Mouse (Mus musculus): ENCODE measurements at regions not wholly inside any gene's neighbourhood (a gene's known extent, or its start where the extent isn't known, plus 50 kb on each side); places are given as distances from the start of the nearest gene placed in this dataset.
"Not testable (repeated sequence)": the region's sequence is repeated elsewhere in the genome, so short reads cannot be mapped to it uniquely, and the experiment has no call there.

DNA sequence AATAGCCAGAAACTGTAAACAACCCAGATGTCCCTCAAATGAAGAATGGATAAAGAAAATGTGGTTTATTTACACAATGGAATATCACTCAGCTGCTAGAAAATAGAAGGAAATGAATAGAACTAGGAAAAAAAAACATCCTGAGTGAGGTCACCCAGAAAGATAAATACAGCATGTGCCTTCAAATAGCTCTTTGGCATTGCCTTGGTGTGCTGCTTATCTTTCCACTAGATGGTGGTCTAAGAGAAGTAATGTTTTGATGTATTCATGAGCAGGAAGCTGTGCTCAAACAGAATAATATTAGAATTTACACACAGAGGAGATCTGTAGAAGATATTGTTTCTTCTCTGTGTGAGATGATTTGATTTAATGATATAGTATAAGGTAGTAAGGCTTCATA lies 78.8 kb downstream of the Zfp619 start:
- Histone ChIP-seq H3K36me3 (no peaks in the 10 kb centered on the region), H3K4me1 (replicated peaks) (no peaks in the 10 kb centered on the region), H3K27me3 (ENCODE audit: insufficient read depth, poor library complexity, severe bottlenecking) (no peaks in the 10 kb centered on the region), H3K27ac (no peak overlapping the region), H3K4me3 (no peak overlapping the region), H3K9me3 (no peaks in the 10 kb centered on the region)
- DNase-seq (ENCODE audit: low spot score) = no peak

DNA sequence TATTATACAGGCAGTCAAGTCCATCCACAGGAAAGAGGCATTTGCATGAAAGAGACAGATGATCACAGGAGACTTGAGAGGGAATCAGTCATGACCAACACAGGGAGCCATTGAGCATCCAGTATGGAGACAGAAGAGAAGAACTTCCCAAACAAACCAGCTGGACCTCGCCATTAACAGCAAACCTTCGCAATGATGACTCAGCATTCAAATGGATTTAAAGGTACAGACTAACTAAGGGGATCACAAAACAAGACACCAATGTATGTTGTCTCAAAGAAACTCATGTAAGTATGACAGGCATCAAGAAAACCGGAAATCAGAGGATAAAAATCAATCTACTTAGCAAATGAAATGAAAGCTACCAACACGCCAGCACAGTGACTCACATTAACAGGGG lies 96.2 kb downstream of the Zfp619 start:
- 86% methylated on average over 4 of the region's 4 CpGs for WGBS
- no peaks in the 10 kb centered on the region for H3K9me3 ChIP-seq
- no peaks in the 10 kb centered on the region for H3K27me3 ChIP-seq (ENCODE audit: insufficient read depth, poor library complexity, severe bottlenecking)
- H3K27ac ChIP-seq = no peak overlapping the region
- H3K4me1 ChIP-seq (replicated peaks) = no peaks in the 10 kb centered on the region
- DNase-seq (ENCODE audit: low spot score) = no peak
- no peaks in the 10 kb centered on the region for H3K36me3 ChIP-seq
- no peak overlapping the region for H3K4me3 ChIP-seq

DNA sequence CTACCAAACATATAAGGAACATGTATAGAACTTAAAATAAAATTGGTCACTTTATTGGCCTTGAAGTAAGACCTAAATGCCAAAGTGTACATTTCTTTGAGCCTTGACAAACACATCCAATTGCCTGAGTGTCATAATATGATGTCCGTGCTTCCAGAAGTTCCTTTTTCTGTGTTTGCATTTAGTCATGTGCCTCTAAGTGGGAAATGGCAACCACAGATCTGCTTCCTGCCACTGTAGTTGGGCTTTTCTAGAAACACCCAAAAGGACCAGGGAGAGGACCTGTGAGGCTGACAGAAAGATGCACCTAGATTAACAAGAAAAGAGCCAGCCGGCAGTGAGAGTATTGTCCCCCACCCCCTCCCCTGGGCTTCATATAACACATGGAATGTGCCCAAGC lies 97.5 kb downstream of the Zfp619 start:
- Histone ChIP-seq H3K4me1 (replicated peaks) (0 out of 2 replicates have a peak, but pooled peaks cover 6% of the 10 kb centered on the region), H3K9me3 (no peaks in the 10 kb centered on the region), H3K27ac (no peak overlapping the region), H3K27me3 (ENCODE audit: insufficient read depth, poor library complexity, severe bottlenecking) (no peaks in the 10 kb centered on the region), H3K4me3 (no peak overlapping the region), H3K36me3 (no peaks in the 10 kb centered on the region)
- no peak for DNase-seq (ENCODE audit: low spot score)
- 91% methylated on average over 2 of the region's 2 CpGs for WGBS

DNA sequence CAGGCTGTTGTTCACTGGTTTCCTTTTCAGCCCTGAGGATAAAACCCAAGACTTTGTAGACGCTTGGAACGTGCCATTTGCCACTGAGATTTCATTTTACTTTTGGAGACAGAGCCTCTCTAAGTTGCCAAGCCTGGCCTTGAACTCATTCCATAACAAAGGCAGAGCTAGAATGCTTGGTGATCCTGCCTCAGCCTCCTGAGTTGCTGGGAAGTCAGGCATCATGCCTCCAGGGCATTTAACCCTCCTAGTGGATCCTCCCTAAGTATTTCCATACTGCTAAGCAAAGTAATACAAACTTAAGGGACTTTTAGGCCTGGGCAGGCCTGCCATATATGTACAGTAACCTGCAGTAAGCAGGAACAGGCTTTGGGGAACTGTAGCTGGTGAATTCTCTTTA lies 104.2 kb downstream of the Zfp619 start:
- Histone ChIP-seq H3K27me3 (ENCODE audit: insufficient read depth, poor library complexity, severe bottlenecking) (no peaks in the 10 kb centered on the region), H3K4me3 (no peak overlapping the region), H3K9me3 (no peaks in the 10 kb centered on the region), H3K36me3 (no peaks in the 10 kb centered on the region), H3K4me1 (replicated peaks) (0 out of 2 replicates have a peak, but pooled peaks cover 6% of the 10 kb centered on the region), H3K27ac (no peak overlapping the region)
- DNase-seq (ENCODE audit: low spot score) = no peak
- WGBS = 85% methylated on average over 2 of the region's 2 CpGs

DNA sequence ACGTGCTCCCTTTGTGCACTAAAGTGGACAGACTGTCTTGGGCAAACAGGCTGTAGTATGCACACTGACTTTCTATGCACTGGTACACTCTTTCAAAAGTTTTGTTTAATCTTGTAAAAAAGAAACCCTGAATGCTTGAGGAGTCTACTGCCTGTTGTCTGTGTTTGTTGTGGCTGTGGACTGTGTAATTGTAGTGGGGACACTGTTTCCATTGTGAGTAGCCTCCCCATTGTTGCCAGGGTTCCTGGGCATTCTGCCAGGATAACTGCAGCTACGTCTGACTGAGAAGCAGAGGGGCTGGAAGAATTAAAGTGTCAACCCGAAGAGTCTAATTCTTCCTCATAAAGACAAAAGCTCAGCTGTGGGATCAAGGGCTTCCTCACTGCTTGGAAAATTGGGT lies 115.3 kb downstream of the Zfp619 start:
- Histone ChIP-seq H3K4me3 (no peak overlapping the region), H3K4me1 (replicated peaks) (no peaks in the 10 kb centered on the region), H3K27me3 (ENCODE audit: insufficient read depth, poor library complexity, severe bottlenecking) (no peaks in the 10 kb centered on the region), H3K9me3 (no peaks in the 10 kb centered on the region), H3K36me3 (no peaks in the 10 kb centered on the region), H3K27ac (no peak overlapping the region; the same call in 1 of the 2 replicates)
- DNase-seq (ENCODE audit: low spot score) = no peak
- 33% methylated on average over 3 of the region's 3 CpGs for WGBS

DNA sequence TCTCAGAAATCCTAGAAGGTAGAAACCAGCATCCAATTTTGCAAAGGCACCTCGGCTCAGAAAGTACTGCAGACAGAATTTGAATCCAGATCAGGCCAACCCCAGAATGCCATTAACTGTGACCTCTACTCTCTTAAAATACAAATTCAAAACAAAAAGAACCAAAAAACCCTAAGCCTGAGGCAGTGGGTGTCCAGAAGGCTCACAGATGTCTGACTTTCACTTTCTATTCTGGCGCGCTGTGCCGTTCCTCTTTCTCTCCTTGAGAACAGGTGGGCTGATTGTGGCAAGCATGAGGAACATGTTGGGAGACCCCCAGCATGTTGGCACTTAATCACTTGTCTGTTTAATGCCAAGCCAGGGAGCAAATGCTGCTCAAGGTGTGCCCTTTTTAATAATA lies 124.8 kb downstream of the Zfp619 start:
- 88% methylated on average over 4 of the region's 4 CpGs for WGBS
- Histone ChIP-seq H3K4me1 (replicated peaks) (no peaks in the 10 kb centered on the region), H3K9me3 (no peaks in the 10 kb centered on the region), H3K27ac (no peak overlapping the region), H3K4me3 (no peak overlapping the region), H3K36me3 (no peaks in the 10 kb centered on the region), H3K27me3 (ENCODE audit: insufficient read depth, poor library complexity, severe bottlenecking) (no peaks in the 10 kb centered on the region)
- DNase-seq (ENCODE audit: low spot score) = no peak

DNA sequence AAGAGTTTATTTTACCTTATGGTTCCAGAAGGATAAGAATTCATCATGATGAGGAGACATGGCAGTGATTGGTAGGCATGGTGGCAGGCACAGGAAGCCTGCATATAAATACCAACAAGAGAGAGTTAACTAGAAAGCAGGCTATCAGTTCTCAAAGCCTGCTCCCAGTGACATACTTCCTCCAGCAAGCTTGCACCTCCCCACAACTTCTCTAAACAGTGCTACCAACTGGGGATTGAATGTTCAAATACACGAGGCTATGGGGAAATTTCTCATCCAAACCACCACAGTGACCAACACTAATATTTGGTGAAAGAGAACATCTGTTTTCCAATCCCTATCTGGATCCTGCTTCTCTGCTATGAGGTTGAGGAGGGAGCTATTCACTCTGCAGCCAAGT lies 125.8 kb downstream of the Zfp619 start:
- H3K27ac ChIP-seq = no peak overlapping the region
- 61% methylated on average over 1 of the region's 1 CpGs for WGBS
- no peaks in the 10 kb centered on the region for H3K4me1 ChIP-seq (replicated peaks)
- no peaks in the 10 kb centered on the region for H3K9me3 ChIP-seq
- no peaks in the 10 kb centered on the region for H3K27me3 ChIP-seq (ENCODE audit: insufficient read depth, poor library complexity, severe bottlenecking)
- H3K36me3 ChIP-seq = no peaks in the 10 kb centered on the region
- H3K4me3 ChIP-seq = no peak overlapping the region
- no peak for DNase-seq (ENCODE audit: low spot score)

DNA sequence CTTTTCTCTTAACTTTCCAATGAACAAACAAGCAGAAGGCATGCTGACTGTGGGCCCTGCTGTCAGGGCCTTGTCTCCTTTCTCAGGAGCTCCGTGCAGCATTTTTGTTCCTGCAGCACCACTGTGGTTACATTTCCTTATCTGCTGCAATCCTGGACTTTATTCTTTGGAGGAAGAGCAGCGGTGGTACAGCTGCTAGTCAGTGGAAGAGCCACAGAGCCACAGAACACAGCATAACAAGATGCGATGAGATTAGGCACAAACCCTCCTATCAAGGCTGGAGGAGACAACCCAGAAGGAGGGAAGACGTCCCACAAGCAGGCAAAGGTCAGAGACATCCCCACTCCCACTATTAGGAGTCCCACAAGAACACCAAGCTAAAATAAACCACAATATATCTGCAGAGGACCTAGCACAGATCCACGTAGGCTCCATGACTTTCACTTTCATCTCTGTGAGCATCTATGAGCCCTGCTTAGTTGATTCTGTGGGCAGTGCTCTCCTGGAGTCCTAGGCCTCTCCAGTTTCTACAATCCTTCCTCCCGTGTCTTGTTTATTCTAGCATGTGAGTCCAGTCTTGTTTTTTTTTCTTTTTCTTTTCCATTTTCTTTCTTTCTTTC lies 133.0 kb downstream of the Zfp619 start:
- no peak for DNase-seq (ENCODE audit: low spot score)
- Histone ChIP-seq H3K36me3 (no peaks in the 10 kb centered on the region), H3K27ac (no peak overlapping the region), H3K4me3 (no peak overlapping the region), H3K4me1 (replicated peaks) (no peaks in the 10 kb centered on the region), H3K27me3 (ENCODE audit: insufficient read depth, poor library complexity, severe bottlenecking) (no peaks in the 10 kb centered on the region), H3K9me3 (no peaks in the 10 kb centered on the region)
- WGBS = 74% methylated on average over 6 of the region's 6 CpGs

DNA sequence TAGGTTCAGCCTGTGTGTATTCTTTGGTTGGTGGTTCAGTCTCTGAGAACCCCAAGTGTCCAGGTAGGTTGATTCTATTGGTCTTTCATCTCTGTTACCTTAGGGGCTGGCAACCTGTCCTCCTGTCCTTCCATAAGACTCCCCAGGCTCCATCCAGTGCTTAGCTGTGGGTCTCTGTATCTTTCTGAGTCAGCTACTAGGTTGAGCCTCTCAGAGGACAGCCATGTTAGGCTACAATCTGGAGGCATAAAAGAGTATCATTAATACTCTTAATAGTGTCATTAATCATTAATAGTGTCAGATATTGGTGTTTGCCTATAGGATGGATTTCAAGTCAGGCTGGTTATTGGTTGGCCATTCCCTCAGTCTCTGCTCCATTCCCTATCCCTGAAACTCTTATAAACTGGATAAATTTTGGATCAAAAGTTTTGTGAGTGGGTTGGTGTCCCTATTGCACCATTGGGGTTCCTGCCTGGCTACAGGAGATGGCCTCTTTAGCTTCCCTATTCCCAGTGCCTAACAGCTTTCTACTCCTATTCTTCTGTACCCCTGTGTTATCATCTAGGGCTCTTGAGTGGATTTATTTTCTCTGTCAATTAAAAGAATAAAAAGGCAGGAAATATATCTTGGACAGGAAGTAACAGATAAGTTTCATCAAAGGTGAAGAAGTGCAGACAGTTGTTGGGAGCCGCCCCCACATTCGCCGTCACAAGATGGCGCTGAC lies 137.2 kb downstream of the Zfp619 start:
- H3K4me3 ChIP-seq = peak overlapping the region; percentile 22
- no peaks in the 10 kb centered on the region for H3K27me3 ChIP-seq (ENCODE audit: insufficient read depth, poor library complexity, severe bottlenecking)
- no peaks in the 10 kb centered on the region for H3K36me3 ChIP-seq
- H3K4me1 ChIP-seq (replicated peaks) = peaks cover 11% of the 10 kb centered on the region; the same call in 1 of the 2 replicates
- WGBS = 11% methylated on average over 4 of the region's 4 CpGs
- peak overlapping the region; percentile 68 for H3K27ac ChIP-seq
- no peaks in the 10 kb centered on the region for H3K9me3 ChIP-seq
- DNase-seq (ENCODE audit: low spot score) = no peak

DNA sequence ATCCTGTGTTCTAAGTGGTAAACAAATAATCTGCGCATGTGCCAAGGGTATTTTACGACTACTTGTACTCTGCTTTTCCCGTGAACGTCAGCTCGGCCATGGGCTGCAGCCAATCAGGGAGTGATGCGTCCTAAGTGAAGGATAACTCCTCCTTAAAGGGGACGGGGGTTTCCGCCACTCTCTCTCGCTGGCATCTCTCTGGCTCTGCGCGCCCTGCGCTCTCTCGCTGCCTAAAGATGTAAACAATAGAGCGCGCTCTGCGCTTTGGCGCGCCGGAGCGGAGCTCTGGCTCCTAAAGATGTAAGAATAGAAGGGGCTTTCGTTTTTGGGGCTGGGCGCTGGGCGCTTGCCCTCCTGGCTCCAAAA lies 137.7 kb downstream of the Zfp619 start:
- Histone ChIP-seq H3K4me3 (peak overlapping the region; percentile 57), H3K27ac (peak overlapping the region; percentile 90), H3K4me1 (replicated peaks) (peaks cover 11% of the 10 kb centered on the region; the same call in 1 of the 2 replicates)
- not testable (repeated sequence) for H3K27me3 ChIP-seq (ENCODE audit: insufficient read depth, poor library complexity, severe bottlenecking); H3K9me3 ChIP-seq; H3K36me3 ChIP-seq
- 23% methylated on average over 23 of the region's 23 CpGs for WGBS
- peak; percentile 21 for DNase-seq (ENCODE audit: low spot score)

DNA sequence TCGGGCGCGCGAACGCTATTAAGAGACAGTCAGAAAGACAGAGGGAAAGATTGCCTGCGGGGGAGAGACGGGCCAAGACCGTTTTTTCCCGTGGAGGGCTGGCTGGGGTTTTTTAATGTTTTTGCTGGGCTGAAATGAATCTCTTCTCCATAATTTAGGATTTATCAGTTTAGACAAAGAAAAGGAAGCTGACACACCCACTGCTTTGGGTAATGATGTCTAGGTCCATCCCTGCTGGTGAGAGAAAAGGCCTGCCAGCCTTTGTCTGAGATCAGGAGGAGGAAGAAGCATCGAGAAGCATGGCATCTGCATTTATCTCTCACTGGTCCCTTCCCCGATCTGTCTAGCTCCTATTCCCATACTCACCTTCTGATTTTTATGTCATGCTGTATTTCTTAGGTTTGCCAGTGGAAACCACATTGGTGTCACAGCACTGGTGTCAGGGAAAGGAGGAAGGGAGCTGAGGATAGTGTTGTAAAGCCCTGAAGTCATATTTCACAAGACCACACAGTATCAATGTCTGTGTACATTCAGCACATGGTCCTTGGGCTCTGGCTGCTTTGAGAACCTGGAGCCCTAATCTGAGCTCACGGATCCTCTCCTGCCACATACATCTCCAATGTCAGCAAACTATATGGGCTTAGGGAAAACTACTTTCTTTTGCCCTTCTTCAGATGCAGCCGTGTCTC lies 138.3 kb downstream of the Zfp619 start:
- 33% methylated on average over 13 of the region's 13 CpGs for WGBS

DNA sequence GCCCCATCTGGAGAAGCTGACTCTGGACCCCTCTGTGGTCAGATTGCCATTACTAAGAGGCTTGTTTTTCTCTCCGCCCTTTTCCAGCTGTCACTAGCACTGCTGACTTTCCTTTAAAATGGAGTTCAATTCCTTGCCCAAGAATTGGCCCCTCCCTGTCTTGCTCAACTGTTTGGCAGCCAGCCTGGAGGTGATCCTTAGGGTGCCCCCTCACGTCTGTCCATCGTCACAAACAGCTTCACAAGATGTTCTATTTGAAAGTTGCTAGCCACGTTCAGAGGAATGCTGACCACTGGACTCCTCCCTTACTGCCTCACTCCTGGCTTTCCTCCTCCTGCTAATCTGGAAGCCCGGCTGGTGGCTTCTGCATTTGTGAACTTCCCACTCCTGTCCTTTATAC lies 142.0 kb downstream of the Zfp619 start:
- H3K27me3 ChIP-seq (ENCODE audit: insufficient read depth, poor library complexity, severe bottlenecking) = no peaks in the 10 kb centered on the region
- H3K36me3 ChIP-seq = no peaks in the 10 kb centered on the region
- no peak for DNase-seq (ENCODE audit: low spot score)
- H3K27ac ChIP-seq = no peak overlapping the region
- H3K4me3 ChIP-seq = no peak overlapping the region
- H3K9me3 ChIP-seq = peaks cover 5% of the 10 kb centered on the region
- H3K4me1 ChIP-seq (replicated peaks) = peaks cover 11% of the 10 kb centered on the region; the same call in 1 of the 2 replicates
- 45% methylated on average over 5 of the region's 5 CpGs for WGBS

More for the DNA sequence above, 138.3 kb downstream of the Zfp619 start:
- H3K27me3 ChIP-seq (ENCODE audit: insufficient read depth, poor library complexity, severe bottlenecking) = no peaks in the 10 kb centered on the region
- H3K27ac ChIP-seq = peak overlapping the region; percentile 90
- peak; percentile 36 for DNase-seq (ENCODE audit: low spot score)
- H3K36me3 ChIP-seq = no peaks in the 10 kb centered on the region
- no peaks in the 10 kb centered on the region for H3K9me3 ChIP-seq
- peak overlapping the region; percentile 57 for H3K4me3 ChIP-seq
- H3K4me1 ChIP-seq (replicated peaks) = peaks cover 11% of the 10 kb centered on the region; the same call in 1 of the 2 replicates

DNA sequence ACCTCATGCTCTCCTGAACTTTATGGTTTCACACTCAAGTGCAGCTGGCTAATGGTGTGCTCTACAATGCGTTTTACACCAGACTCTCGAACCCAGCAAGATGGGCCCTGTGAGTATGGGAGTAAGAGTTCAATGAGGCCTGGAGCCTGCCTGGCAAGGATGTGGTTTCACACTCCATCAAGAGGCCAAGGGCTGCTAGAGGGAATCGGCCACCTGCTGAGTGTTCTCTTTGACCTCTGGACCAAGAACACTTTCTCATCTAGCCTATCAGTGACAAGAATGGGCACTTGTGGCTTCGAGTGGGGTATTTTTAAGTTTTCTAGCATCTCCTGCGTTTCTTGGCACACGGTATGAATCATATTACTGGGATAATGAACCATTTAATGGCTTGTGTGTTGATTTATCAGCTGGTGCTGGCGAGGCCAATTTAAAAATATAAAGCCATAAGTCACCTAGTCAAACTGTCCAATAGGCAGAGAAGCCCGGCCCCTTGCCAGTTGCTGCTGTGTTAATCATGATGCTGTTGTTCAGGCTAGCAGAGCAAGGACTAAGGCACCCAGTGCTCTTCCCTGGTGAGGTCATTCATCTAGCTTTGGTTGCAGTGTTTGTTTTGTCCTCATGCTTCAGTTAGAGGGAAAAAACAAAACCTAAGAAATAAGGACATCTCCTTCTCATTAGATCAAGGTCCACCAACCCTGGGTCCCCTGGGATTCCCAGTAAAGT lies 157.7 kb downstream of the Zfp619 start:
- DNase-seq (ENCODE audit: low spot score) = no peak
- no peaks in the 10 kb centered on the region for H3K4me1 ChIP-seq (replicated peaks)
- no peak overlapping the region for H3K4me3 ChIP-seq
- H3K27ac ChIP-seq = no peak overlapping the region
- WGBS = 80% methylated on average over 8 of the region's 8 CpGs
- H3K36me3 ChIP-seq = no peaks in the 10 kb centered on the region
- no peaks in the 10 kb centered on the region for H3K9me3 ChIP-seq
- H3K27me3 ChIP-seq (ENCODE audit: insufficient read depth, poor library complexity, severe bottlenecking) = no peaks in the 10 kb centered on the region

Data from hindbrain, embryonic 10.5 days (tissue).